Mouse (Mus musculus) thymus, adult 2 months (tissue): ENCODE data around the gene Bsn. TPM values are rescaled to one million over a fixed set of nuclear protein-coding genes. Genes with fewer than 3 reads are reported as not detected.

Experiments
- DNase-seq: peaks from one replicate; pipeline ENCODE4 v3.0.0; 2021
- H3K27ac ChIP-seq: fragments of 200-500 bp; 2 replicates; pipeline ENCODE4 v1.5.1; 2012; ENCODE audit warnings: low read length, control low read depth; ENCODE audit not compliant: control insufficient read depth, insufficient read depth
- H3K27me3 ChIP-seq: fragments of 200-500 bp; 2 replicates; pipeline ENCODE4 v1.6.1; 2012; ENCODE audit warnings: mild to moderate bottlenecking, low read length, moderate library complexity, mixed read lengths; ENCODE audit not compliant: control insufficient read depth, insufficient read depth
- H3K36me3 ChIP-seq: fragments of 200-500 bp; 2 replicates; pipeline ENCODE4 v1.6.1; 2012; ENCODE audit warnings: mild to moderate bottlenecking, low read length, moderate library complexity; ENCODE audit not compliant: control insufficient read depth, insufficient read depth
- H3K4me1 ChIP-seq: fragments of 200-500 bp; replicated peaks from 2 replicates; pipeline ENCODE4 v1.6.1; 2012; ENCODE audit warnings: low read length; ENCODE audit not compliant: control insufficient read depth, insufficient read depth
- H3K4me3 ChIP-seq: fragments of 200-500 bp; 2 replicates; pipeline ENCODE4 v1.5.1; 2012; ENCODE audit warnings: mild to moderate bottlenecking, low read length, control low read depth, moderate library complexity; ENCODE audit not compliant: control insufficient read depth, insufficient read depth
- CTCF ChIP-seq: fragments of 200-500 bp; IDR thresholded peaks from 2 replicates; pipeline ENCODE4 v1.5.1; 2012; ENCODE audit warnings: mild to moderate bottlenecking, control low read depth, low read length, moderate library complexity, borderline replicate concordance; ENCODE audit not compliant: control insufficient read depth, poor library complexity, insufficient read depth; ENCODE audit errors: extremely low read depth
- POLR2A ChIP-seq: fragments of 200-500 bp; IDR thresholded peaks from 2 replicates; pipeline ENCODE4 v1.6.1; 2012; ENCODE audit warnings: mild to moderate bottlenecking, low read length, control low read depth, moderate library complexity; ENCODE audit not compliant: control insufficient read depth, poor library complexity, insufficient read depth; ENCODE audit errors: extremely low read depth
- WGBS: fragments of 180-500 bp; shearing (Covaris S2); methylation state at CpG from one replicate; pipeline ENCODE4 v1.1.7; 2018; 5-methylcytosine and 5-hydroxymethylcytosine counted together
- polyA plus RNA-seq: library from polyadenylated mRNA; depleted of rRNA; stranded (reverse); fragments of >200 nt; gene quantifications from 2 replicates; pipeline ENCODE4 v1.2.3, GENCODE M21; 2012

Gene Bsn
- polyA plus RNA-seq, 1 experiment: 2.6 TPM

DNA sequence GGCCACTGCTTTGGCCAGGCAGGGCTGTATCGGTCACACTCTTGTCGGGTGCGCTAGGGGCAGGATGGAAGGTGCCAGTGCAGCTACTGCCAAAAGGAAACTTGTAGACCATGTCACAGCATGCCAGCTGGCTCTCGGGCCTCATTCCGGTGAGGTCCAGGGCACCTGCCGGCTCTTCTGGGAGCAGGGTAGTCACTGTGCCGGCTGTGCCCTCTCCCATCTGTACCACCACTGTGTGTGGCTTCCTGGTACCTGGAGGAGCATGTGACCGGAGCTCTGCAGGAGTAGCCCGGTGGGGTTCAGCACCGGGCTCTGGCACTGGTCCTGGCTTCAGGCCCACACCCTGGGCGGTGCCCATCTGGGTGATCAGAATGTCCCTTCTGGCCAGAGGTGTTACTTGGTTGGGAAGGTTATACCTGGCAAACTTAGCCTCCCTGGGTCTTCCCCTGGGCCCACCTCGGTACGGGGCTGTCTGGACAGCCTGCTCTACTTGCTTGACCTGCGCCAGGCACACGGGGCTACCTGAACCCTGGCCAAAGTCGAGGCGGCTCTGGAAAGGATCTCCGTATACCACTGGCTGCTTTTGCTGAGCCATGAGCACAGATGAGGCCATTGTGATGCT, 77.4 kb downstream of the Bsn start:
- DNase-seq: no peak
- Histone ChIP-seq H3K36me3 (no peaks in the 10 kb centered on the region), H3K4me3 (no peak overlapping the region), H3K27me3 (no peaks in the 10 kb centered on the region), H3K4me1 (peaks cover 36% of the 10 kb centered on the region), H3K27ac (no peak overlapping the region)
- TF ChIP-seq POLR2A (no peak), CTCF (no peak)
- WGBS: 97% methylated on average over 18 of the region's 18 CpGs

DNA sequence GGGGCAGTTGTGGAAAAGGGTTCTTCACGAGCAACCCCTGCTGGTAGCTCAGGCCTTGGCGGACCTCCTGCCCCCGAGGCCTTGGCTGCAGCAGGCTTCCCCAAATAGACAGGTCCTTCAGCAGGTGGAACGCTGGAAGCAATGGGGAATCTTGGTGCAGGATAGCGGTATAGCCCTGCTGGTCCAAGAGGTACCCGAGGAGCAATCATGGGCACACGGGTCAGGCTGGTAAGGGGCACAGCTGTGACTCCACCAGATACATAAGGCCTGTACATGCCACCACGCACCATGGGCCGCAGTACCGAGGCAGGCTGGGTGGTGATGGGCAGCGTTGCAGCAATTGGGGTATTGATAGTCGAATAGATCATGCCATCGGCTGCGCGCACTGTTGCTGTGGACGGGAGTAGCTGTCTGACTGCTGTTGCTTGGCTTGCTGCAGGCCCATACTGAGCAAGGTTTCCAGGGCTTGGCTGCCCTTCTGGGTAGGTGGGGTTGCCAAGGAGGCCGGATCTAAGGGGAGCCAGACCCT, 78.5 kb downstream of the Bsn start:
- H3K27ac ChIP-seq: no peak overlapping the region
- peaks cover 36% of the 10 kb centered on the region for H3K4me1 ChIP-seq
- DNase-seq: no peak
- H3K27me3 ChIP-seq: no peaks in the 10 kb centered on the region
- peak overlapping the region; percentile 45 for H3K4me3 ChIP-seq
- no peak for TF ChIP-seq POLR2A
- 0 out of 2 replicates have a peak, but pooled peaks have one; percentile 11 for TF ChIP-seq CTCF
- WGBS: 76% methylated on average over 17 of the region's 17 CpGs
- H3K36me3 ChIP-seq: no peaks in the 10 kb centered on the region

DNA sequence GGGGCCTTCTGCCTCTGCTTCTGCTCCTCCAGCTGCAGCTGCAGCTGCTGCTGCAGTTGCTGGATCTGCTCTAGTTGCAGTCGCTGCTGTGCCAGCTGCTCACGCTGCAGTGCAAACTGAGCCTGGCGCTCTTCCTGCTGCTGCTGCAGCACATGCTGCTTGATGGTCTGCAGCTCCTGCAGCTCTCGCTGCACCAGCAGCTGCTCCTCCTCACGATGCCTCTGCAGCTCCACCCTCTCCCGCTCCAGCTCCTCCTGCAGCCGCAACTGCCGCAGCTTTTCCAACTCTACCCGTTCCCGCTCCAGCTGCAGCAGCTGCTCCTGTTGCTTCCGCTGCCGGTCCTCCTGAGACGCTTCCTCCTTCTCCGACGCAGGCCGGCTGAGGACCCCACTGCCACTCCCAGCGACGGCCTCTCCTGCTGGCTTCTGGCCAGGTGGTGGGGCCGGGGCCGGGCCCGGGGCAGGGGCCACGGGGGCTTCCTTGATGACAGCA, 79.0 kb downstream of the Bsn start:
- Histone ChIP-seq H3K4me1 (peaks cover 36% of the 10 kb centered on the region), H3K4me3 (peak overlapping the region; percentile 45), H3K36me3 (no peaks in the 10 kb centered on the region), H3K27me3 (no peaks in the 10 kb centered on the region), H3K27ac (no peak overlapping the region)
- no peak for DNase-seq
- WGBS: 10% methylated on average over 22 of the region's 22 CpGs
- TF ChIP-seq CTCF: no peak
- TF ChIP-seq POLR2A: no peak

DNA sequence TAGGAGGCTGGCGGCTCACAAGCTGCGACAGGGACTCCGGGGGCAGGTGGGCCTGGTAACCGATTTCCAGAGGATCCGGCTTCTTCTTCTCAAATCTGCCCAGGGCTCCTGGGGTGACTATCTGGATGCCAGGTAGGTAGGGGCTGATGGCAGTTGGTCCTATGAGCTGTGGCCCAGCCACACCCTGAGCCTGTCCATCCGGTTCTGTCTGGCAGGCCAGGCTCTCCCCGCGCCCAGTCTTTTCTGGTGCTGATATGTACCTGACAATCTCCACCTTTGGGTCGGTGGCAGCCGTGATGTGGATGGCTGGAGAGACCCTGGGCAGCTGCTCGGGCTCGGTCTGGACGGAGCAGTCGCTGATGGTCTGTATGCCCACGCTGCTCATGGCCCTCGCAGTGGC, 80.0 kb downstream of the Bsn start:
- DNase-seq: no peak
- no peaks in the 10 kb centered on the region for H3K27me3 ChIP-seq
- WGBS: 37% methylated on average over 16 of the region's 16 CpGs
- H3K4me1 ChIP-seq: peaks cover 45% of the 10 kb centered on the region
- TF ChIP-seq CTCF (no peak), POLR2A (no peak)
- peak overlapping the region; percentile 45 for H3K4me3 ChIP-seq
- H3K36me3 ChIP-seq: no peaks in the 10 kb centered on the region
- no peak overlapping the region for H3K27ac ChIP-seq

DNA sequence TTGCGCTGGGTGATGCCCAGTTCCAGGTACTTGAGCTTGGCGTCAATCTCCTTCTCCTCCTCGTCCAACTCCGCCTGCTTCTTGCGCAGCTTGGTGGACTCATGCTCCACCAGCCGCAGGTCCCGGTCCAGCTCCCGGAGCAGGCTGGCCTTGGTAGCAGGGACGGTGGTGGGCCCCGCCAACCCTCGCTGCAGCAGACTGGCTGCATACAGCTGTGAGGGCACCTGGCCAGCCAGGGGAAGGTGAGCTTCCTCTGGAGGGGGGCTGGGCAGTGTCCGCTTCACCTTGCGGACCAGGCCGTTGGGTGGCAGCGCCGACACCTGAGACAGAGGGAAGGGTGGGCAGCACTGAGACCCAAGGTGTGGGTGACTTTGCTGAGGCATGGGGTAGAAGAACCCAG, 82.3 kb downstream of the Bsn start:
- Histone ChIP-seq H3K4me3 (no peak overlapping the region), H3K27ac (no peak overlapping the region), H3K36me3 (no peaks in the 10 kb centered on the region), H3K4me1 (peaks cover 56% of the 10 kb centered on the region), H3K27me3 (no peaks in the 10 kb centered on the region)
- no peak for TF ChIP-seq CTCF
- no peak for TF ChIP-seq POLR2A
- 88% methylated on average over 16 of the region's 16 CpGs for WGBS
- DNase-seq: no peak

DNA sequence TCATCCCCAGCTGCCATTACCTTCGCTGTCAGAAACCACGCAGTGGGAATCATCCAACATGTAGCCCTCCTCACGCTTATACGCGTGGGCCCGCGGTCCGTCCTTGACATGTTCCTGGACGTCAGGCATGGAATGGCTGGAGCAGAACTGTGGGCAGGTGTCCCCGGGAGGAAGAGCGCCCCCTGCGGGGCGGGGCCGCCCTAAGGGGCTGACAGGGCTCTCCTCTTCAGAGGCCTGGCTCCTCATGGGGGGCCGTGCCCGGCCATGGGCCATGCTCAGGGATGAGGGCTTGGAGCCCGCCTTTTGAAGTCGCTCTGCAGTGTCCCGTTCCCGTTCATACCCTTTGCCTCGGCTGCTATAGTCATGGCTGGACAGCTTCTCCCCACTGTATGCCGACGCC, 84.1 kb downstream of the Bsn start:
- TF ChIP-seq POLR2A: no peak
- TF ChIP-seq CTCF: no peak
- no peak for DNase-seq
- no peak overlapping the region for H3K27ac ChIP-seq
- WGBS: 94% methylated on average over 23 of the region's 23 CpGs
- H3K4me1 ChIP-seq: peaks cover 49% of the 10 kb centered on the region
- no peaks in the 10 kb centered on the region for H3K27me3 ChIP-seq
- no peak overlapping the region for H3K4me3 ChIP-seq
- no peaks in the 10 kb centered on the region for H3K36me3 ChIP-seq
